Mouse (Mus musculus) heart, embryonic 10.5 days (tissue): Measurements from ENCODE around the gene Zfp260. TPM values are rescaled to one million over a fixed set of nuclear protein-coding genes. Genes with fewer than 3 reads are reported as not detected.
"Not testable (repeated sequence)": the region's sequence is repeated elsewhere in the genome, so short reads cannot be mapped to it uniquely, and the experiment has no call there.

Source experiments
- DNase-seq: peaks from one replicate; pipeline ENCODE4 v3.0.0-alpha.2; 2017; ENCODE audit warnings: low spot score
- H3K27ac ChIP-seq: fragments of 300-500 bp; sonication (generic); 2 replicates; pipeline ENCODE4 v1.5.1; 2016; ENCODE audit warnings: mild to moderate bottlenecking
- H3K27me3 ChIP-seq: fragments of 300-500 bp; sonication (generic); 2 replicates; pipeline ENCODE4 v1.6.1; 2016; ENCODE audit warnings: mild to moderate bottlenecking; ENCODE audit not compliant: poor library complexity, insufficient read depth, severe bottlenecking
- H3K36me3 ChIP-seq: fragments of 300-500 bp; sonication (generic); 2 replicates; pipeline ENCODE4 v1.6.1; 2016; ENCODE audit warnings: mild to moderate bottlenecking, moderate library complexity
- H3K4me1 ChIP-seq: fragments of 300-500 bp; sonication (generic); 2 replicates; pipeline ENCODE4 v1.6.1; 2016; ENCODE audit warnings: mild to moderate bottlenecking
- H3K4me3 ChIP-seq: fragments of 300-500 bp; sonication (generic); 2 replicates; pipeline ENCODE4 v1.5.1; 2016; ENCODE audit warnings: mild to moderate bottlenecking, moderate library complexity
- H3K9me3 ChIP-seq: fragments of 300-500 bp; sonication (generic); 2 replicates; pipeline ENCODE4 v1.6.1; 2016; ENCODE audit warnings: mild to moderate bottlenecking, moderate library complexity
- WGBS: fragments of 180-500 bp; shearing (Covaris S2); methylation state at CpG from one replicate; pipeline ENCODE4 v1.1.7; 2016; 5-methylcytosine and 5-hydroxymethylcytosine counted together
- polyA plus RNA-seq: library from polyadenylated mRNA; unstranded; fragments of >200 nt; fragmentation: Nextera tagmentation; extraction: Ambion mirVana; gene quantifications from 2 replicates; pipeline ENCODE4 v1.2.1, GENCODE M21; 2016

Gene Zfp260
- polyA plus RNA-seq, 1 experiment from 2014 or later: 91.7 TPM

- H3K9me3 ChIP-seq: no peaks in the 10 kb centered on the region
- peak overlapping the region; percentile 90 for H3K27ac ChIP-seq
- H3K4me1 ChIP-seq: peaks cover 24% of the 10 kb centered on the region
- H3K27me3 ChIP-seq: no peaks in the 10 kb centered on the region
- WGBS: 9% methylated on average over 9 of the region's 9 CpGs
- no peak for DNase-seq
- H3K36me3 ChIP-seq: peaks cover 11% of the 10 kb centered on the region
- H3K4me3 ChIP-seq: peak overlapping the region; percentile 82
Observed at GRCm38 (mm10) chr7:30090970-30091585, 3.5 kb upstream of the Zfp260 start.

GRCm38 (mm10) chr7:30092666-30093065 lies 1.9 kb upstream of the Zfp260 start:
- Histone ChIP-seq H3K27ac (no peak overlapping the region), H3K4me1 (peaks cover 32% of the 10 kb centered on the region), H3K4me3 (no peak overlapping the region), H3K27me3 (no peaks in the 10 kb centered on the region), H3K9me3 (no peaks in the 10 kb centered on the region), H3K36me3 (peaks cover 9% of the 10 kb centered on the region)
- WGBS: 80% methylated on average over 9 of the region's 9 CpGs
- no peak for DNase-seq

GRCm38 (mm10) chr7:30093918-30094415 lies 610 bp upstream of the Zfp260 start:
- Histone ChIP-seq H3K9me3 (no peaks in the 10 kb centered on the region), H3K27ac (peak overlapping the region; percentile 97), H3K36me3 (peaks cover 17% of the 10 kb centered on the region), H3K4me3 (peak overlapping the region; percentile 81), H3K27me3 (no peaks in the 10 kb centered on the region), H3K4me1 (peaks cover 28% of the 10 kb centered on the region)
- DNase-seq: no peak
- 60% methylated on average over 6 of the region's 6 CpGs for WGBS

GRCm38 (mm10) chr7:30095551-30096125 lies 1.1 kb downstream of the Zfp260 start:
- H3K4me3 ChIP-seq: peak overlapping the region; percentile 81
- WGBS: 19% methylated on average over 5 of the region's 5 CpGs
- peaks cover 22% of the 10 kb centered on the region for H3K4me1 ChIP-seq
- no peak for DNase-seq
- peaks cover 33% of the 10 kb centered on the region for H3K36me3 ChIP-seq
- no peaks in the 10 kb centered on the region for H3K9me3 ChIP-seq
- peak overlapping the region; percentile 97 for H3K27ac ChIP-seq
- no peaks in the 10 kb centered on the region for H3K27me3 ChIP-seq

GRCm38 (mm10) chr7:30099297-30099696 lies 4.7 kb downstream of the Zfp260 start:
- peaks cover 69% of the 10 kb centered on the region for H3K36me3 ChIP-seq
- 89% methylated on average over 13 of the region's 13 CpGs for WGBS
- no peak for DNase-seq

GRCm38 (mm10) chr7:30116076-30116475 lies 21.5 kb downstream of the Zfp260 start:
- peaks cover 19% of the 10 kb centered on the region for H3K9me3 ChIP-seq
- DNase-seq: no peak
- H3K36me3 ChIP-seq: 0 out of 2 replicates have a peak, but pooled peaks cover 16% of the 10 kb centered on the region
- no peak overlapping the region for H3K27ac ChIP-seq
- peaks cover 11% of the 10 kb centered on the region; the same call in 1 of the 2 replicates for H3K4me1 ChIP-seq
- no peak overlapping the region for H3K4me3 ChIP-seq
- 91% methylated on average over 5 of the region's 5 CpGs for WGBS
- H3K27me3 ChIP-seq: no peaks in the 10 kb centered on the region

More at GRCm38 (mm10) chr7:30099297-30099696, 4.7 kb downstream of the Zfp260 start:
- Histone ChIP-seq H3K9me3 (peaks cover 11% of the 10 kb centered on the region; the same call in 1 of the 2 replicates), H3K27ac (no peak overlapping the region), H3K4me3 (no peak overlapping the region), H3K4me1 (peaks cover 15% of the 10 kb centered on the region), H3K27me3 (no peaks in the 10 kb centered on the region)

- Histone ChIP-seq H3K36me3 (0 out of 2 replicates have a peak, but pooled peaks cover 16% of the 10 kb centered on the region), H3K9me3 (peaks cover 19% of the 10 kb centered on the region)
- not testable (repeated sequence) for H3K27me3 ChIP-seq, H3K4me3 ChIP-seq, DNase-seq, H3K4me1 ChIP-seq, H3K27ac ChIP-seq
- 92% methylated on average over 12 of the region's 12 CpGs for WGBS
Observed at GRCm38 (mm10) chr7:30117935-30118334, 23.4 kb downstream of the Zfp260 start.

- WGBS: under 1% methylated on average over 61 of the region's 61 CpGs
- peak within 1 kb of the TSS; percentile 94 for H3K27ac ChIP-seq
Observed at GRCm38 (mm10) chr7:30121308-30122187, 27.0 kb downstream of the Zfp260 start, which contains the start of gene Zfp382. TSS of gene Zfp382 (plus strand) at chr7:30121942.

GRCm38 (mm10) chr7:30122188-30122530 lies 27.6 kb downstream of the Zfp260 start:
- H3K36me3 ChIP-seq: peaks cover 20% of the 10 kb centered on the region
- 6% methylated on average over 15 of the region's 15 CpGs for WGBS
- H3K27ac ChIP-seq: peak overlapping the region; percentile 94
- H3K4me1 ChIP-seq: no peaks in the 10 kb centered on the region
- H3K9me3 ChIP-seq: no peaks in the 10 kb centered on the region
- no peaks in the 10 kb centered on the region for H3K27me3 ChIP-seq
- H3K4me3 ChIP-seq: peak overlapping the region; percentile 68
- no peak for DNase-seq

More at GRCm38 (mm10) chr7:30121308-30122187, 27.0 kb downstream of the Zfp260 start, which contains the start of gene Zfp382:
- no peaks in the 10 kb centered on the region for H3K27me3 ChIP-seq
- DNase-seq: peak; percentile 95
- no peaks in the 10 kb centered on the region for H3K9me3 ChIP-seq
- H3K36me3 ChIP-seq: peaks cover 14% of the 10 kb centered on the region
- H3K4me3 ChIP-seq: peak within 1 kb of the TSS; percentile 68
- H3K4me1 ChIP-seq: no peaks in the 10 kb centered on the region

- Histone ChIP-seq H3K4me3 (no peak overlapping the region), H3K27ac (no peak overlapping the region), H3K9me3 (peaks cover 9% of the 10 kb centered on the region; the same call in 1 of the 2 replicates), H3K4me1 (no peaks in the 10 kb centered on the region), H3K36me3 (peaks cover 94% of the 10 kb centered on the region), H3K27me3 (no peaks in the 10 kb centered on the region)
- 94% methylated on average over 8 of the region's 8 CpGs for WGBS
- no peak for DNase-seq
Observed at GRCm38 (mm10) chr7:30129900-30130299, 35.3 kb downstream of the Zfp260 start.

GRCm38 (mm10) chr7:30132396-30132795 lies 37.8 kb downstream of the Zfp260 start:
- 90% methylated on average over 4 of the region's 4 CpGs for WGBS
- H3K36me3 ChIP-seq: peaks cover 95% of the 10 kb centered on the region
- H3K4me1 ChIP-seq: no peaks in the 10 kb centered on the region
- no peak overlapping the region for H3K4me3 ChIP-seq
- no peaks in the 10 kb centered on the region for H3K27me3 ChIP-seq
- peaks cover 9% of the 10 kb centered on the region; the same call in 1 of the 2 replicates for H3K9me3 ChIP-seq
- no peak overlapping the region for H3K27ac ChIP-seq
- no peak for DNase-seq

GRCm38 (mm10) chr7:30136826-30137225 lies 42.2 kb downstream of the Zfp260 start:
- WGBS: 81% methylated on average over 10 of the region's 10 CpGs
- Histone ChIP-seq H3K27me3 (no peaks in the 10 kb centered on the region), H3K4me3 (no peak overlapping the region), H3K27ac (no peak overlapping the region), H3K4me1 (no peaks in the 10 kb centered on the region), H3K9me3 (peaks cover 9% of the 10 kb centered on the region; the same call in 1 of the 2 replicates), H3K36me3 (peaks cover 81% of the 10 kb centered on the region)
- no peak for DNase-seq
